Mouse (Mus musculus): ENCODE measurements around the gene Zfp36l1. TPM values are rescaled to one million over a fixed set of nuclear protein-coding genes. Genes with fewer than 3 reads are reported as not detected.

Zfp36l1 gene
- polyA plus RNA-seq, 1 experiment, result 219 TPM

- Histone ChIP-seq H3K4me3 (replicated peaks) (no peak overlapping the region), H3K27me3 (replicated peaks) (peaks cover 10% of the 10 kb centered on the region), H3K4me1 (peaks cover 29% of the 10 kb centered on the region), H3K36me3 (replicated peaks; ENCODE audit: low read length) (peaks cover 28% of the 10 kb centered on the region), H3K9me3 (peaks cover 5% of the 10 kb centered on the region)
- TF ChIP-seq GATA1 (IDR thresholded peaks at IDR 0.05; ENCODE audit: borderline replicate concordance, low read length) (no peak), FLI1 (IDR thresholded peaks at IDR 0.05; ENCODE audit: low read length) (no peak)
These were observed 5.8 kb upstream of the Zfp36l1 start for GRCm38 (mm10) chr12:80118588-80118987.

- peak overlapping the region; percentile 95 for H3K4me3 ChIP-seq (replicated peaks)
- H3K9me3 ChIP-seq, result peaks cover 5% of the 10 kb centered on the region
- H3K4me1 ChIP-seq, result peaks cover 25% of the 10 kb centered on the region
- peaks cover 16% of the 10 kb centered on the region for H3K36me3 ChIP-seq (replicated peaks; ENCODE audit: low read length)
- peaks cover 10% of the 10 kb centered on the region for H3K27me3 ChIP-seq (replicated peaks)
- TF ChIP-seq FLI1 (IDR thresholded peaks at IDR 0.05; ENCODE audit: low read length) (no peak), GATA1 (IDR thresholded peaks at IDR 0.05; ENCODE audit: borderline replicate concordance, low read length) (no peak)
These were observed 3.6 kb upstream of the Zfp36l1 start for GRCm38 (mm10) chr12:80116206-80117112.

- TF ChIP-seq GATA1 (IDR thresholded peaks at IDR 0.05; ENCODE audit: borderline replicate concordance, low read length) (no peak), FLI1 (IDR thresholded peaks at IDR 0.05; ENCODE audit: low read length) (no peak)
- Histone ChIP-seq H3K36me3 (replicated peaks; ENCODE audit: low read length) (peaks cover 12% of the 10 kb centered on the region), H3K27me3 (replicated peaks) (peaks cover 10% of the 10 kb centered on the region), H3K4me3 (replicated peaks) (peak overlapping the region; percentile 95), H3K9me3 (peaks cover 5% of the 10 kb centered on the region), H3K4me1 (peaks cover 31% of the 10 kb centered on the region)
These were observed 3.0 kb upstream of the Zfp36l1 start for GRCm38 (mm10) chr12:80115863-80116194.

- TF ChIP-seq FLI1 (IDR thresholded peaks at IDR 0.05; ENCODE audit: low read length) (no peak), GATA1 (IDR thresholded peaks at IDR 0.05; ENCODE audit: borderline replicate concordance, low read length) (no peak)
- Histone ChIP-seq H3K27me3 (replicated peaks) (peaks cover 10% of the 10 kb centered on the region), H3K4me3 (replicated peaks) (peak overlapping the region; percentile 95), H3K9me3 (peaks cover under 1% of the 10 kb centered on the region), H3K36me3 (replicated peaks; ENCODE audit: low read length) (peaks cover 10% of the 10 kb centered on the region), H3K4me1 (peaks cover 37% of the 10 kb centered on the region)
These were observed 2.5 kb upstream of the Zfp36l1 start for GRCm38 (mm10) chr12:80115142-80115862.

GRCm38 (mm10) chr12:80114892-80115141, 2.0 kb upstream of the Zfp36l1 start:
- Histone ChIP-seq H3K4me3 (replicated peaks) (peak overlapping the region; percentile 95), H3K36me3 (replicated peaks; ENCODE audit: low read length) (peaks cover 11% of the 10 kb centered on the region), H3K9me3 (no peaks in the 10 kb centered on the region), H3K4me1 (peaks cover 41% of the 10 kb centered on the region), H3K27me3 (replicated peaks) (peaks cover 10% of the 10 kb centered on the region)
- TF ChIP-seq FLI1 (IDR thresholded peaks at IDR 0.05; ENCODE audit: low read length), result no peak
- TF ChIP-seq GATA1 (IDR thresholded peaks at IDR 0.05; ENCODE audit: borderline replicate concordance, low read length), result no peak

GRCm38 (mm10) chr12:80114031-80114891, 1.4 kb upstream of the Zfp36l1 start:
- peaks cover 10% of the 10 kb centered on the region for H3K27me3 ChIP-seq (replicated peaks)
- TF ChIP-seq GATA1 (IDR thresholded peaks at IDR 0.05; ENCODE audit: borderline replicate concordance, low read length) (no peak), FLI1 (IDR thresholded peaks at IDR 0.05; ENCODE audit: low read length) (no peak)
- H3K4me3 ChIP-seq (replicated peaks), result peak overlapping the region; percentile 95
- peaks cover 47% of the 10 kb centered on the region for H3K4me1 ChIP-seq
- no peaks in the 10 kb centered on the region for H3K9me3 ChIP-seq
- H3K36me3 ChIP-seq (replicated peaks; ENCODE audit: low read length), result peaks cover 14% of the 10 kb centered on the region

- TF ChIP-seq FLI1 (IDR thresholded peaks at IDR 0.05; ENCODE audit: low read length) (no peak), GATA1 (IDR thresholded peaks at IDR 0.05; ENCODE audit: borderline replicate concordance, low read length) (no peak)
- Histone ChIP-seq H3K4me1 (peaks cover 52% of the 10 kb centered on the region), H3K36me3 (replicated peaks; ENCODE audit: low read length) (peaks cover 15% of the 10 kb centered on the region), H3K27me3 (replicated peaks) (peaks cover 10% of the 10 kb centered on the region), H3K9me3 (no peaks in the 10 kb centered on the region), H3K4me3 (replicated peaks) (peak overlapping the region; percentile 95)
These were observed 791 bp upstream of the Zfp36l1 start for GRCm38 (mm10) chr12:80113586-80114021.

GRCm38 (mm10) chr12:80112071-80112660, 647 bp downstream of the Zfp36l1 start:
- H3K36me3 ChIP-seq (replicated peaks; ENCODE audit: low read length), result peaks cover 16% of the 10 kb centered on the region
- H3K27me3 ChIP-seq (replicated peaks), result peaks cover 10% of the 10 kb centered on the region
- peaks cover 58% of the 10 kb centered on the region for H3K4me1 ChIP-seq
- peak overlapping the region; percentile 95 for H3K4me3 ChIP-seq (replicated peaks)
- TF ChIP-seq FLI1 (IDR thresholded peaks at IDR 0.05; ENCODE audit: low read length) (no peak), GATA1 (IDR thresholded peaks at IDR 0.05; ENCODE audit: borderline replicate concordance, low read length) (no peak)
- 0 out of 2 replicates have a peak, but pooled peaks cover under 1% of the 10 kb centered on the region for H3K9me3 ChIP-seq

Measured in megakaryocyte, embryonic 14.5 days (primary cell).